ENCODE assay signal across 7 mouse cellular contexts in genomic region chr19:41384406-41384851, GRCm38 (mm10). TPM values are rescaled to one million over a fixed set of nuclear protein-coding genes. Genes with fewer than 3 reads are reported as not detected.
A peak's percentile ranks its signal among the peaks of the same experiment; 100 is the strongest.
DNase-seq lines count a peak whose midpoint lies in the region; ATAC-seq and TF ChIP-seq lines count a peak whose summit lies in the region.

No protein-coding gene starts in this region.

- no peak for TF ChIP-seq POLR2A in ES-Bruce4 (IDR thresholded peaks at IDR 0.05; ENCODE audit: insufficient read depth, low read length)

- H3K4me2 ChIP-seq in forebrain, embryonic 12.5 days, result peak overlapping the region; percentile 84
- peak overlapping the region; percentile 96 for H3K4me2 ChIP-seq in midbrain, embryonic 12.5 days (replicated peaks)

- no peaks in the 10 kb centered on the region for H3K4me1 ChIP-seq in ES-Bruce4 (ENCODE audit: control insufficient read depth, insufficient read depth, low read length)
- H3K4me1 ChIP-seq in forebrain, embryonic 12.5 days, result peaks cover 11% of the 10 kb centered on the region
- peaks cover 10% of the 10 kb centered on the region for H3K4me1 ChIP-seq in midbrain, embryonic 12.5 days

- no peaks in the 10 kb centered on the region for H3K36me3 ChIP-seq in ES-Bruce4 (ENCODE audit: control insufficient read depth, insufficient read depth, low read length, poor library complexity, severe bottlenecking)
- H3K36me3 ChIP-seq in forebrain, embryonic 12.5 days (replicated peaks), result no peaks in the 10 kb centered on the region
- H3K36me3 ChIP-seq in midbrain, embryonic 12.5 days, result no peaks in the 10 kb centered on the region

- H3K9ac ChIP-seq in ES-Bruce4 (ENCODE audit: low read depth, poor library complexity, severe bottlenecking), result peak overlapping the region; percentile 41; the same call in 1 of the 2 replicates
- peak overlapping the region; percentile 46; the same call in 1 of the 2 replicates for H3K9ac ChIP-seq in forebrain, embryonic 12.5 days
- H3K9ac ChIP-seq in midbrain, embryonic 12.5 days (replicated peaks), result peak overlapping the region; percentile 55

- H3K27me3 ChIP-seq in ES-Bruce4 (ENCODE audit: control insufficient read depth, insufficient read depth, low read length, poor library complexity, severe bottlenecking), result 0 out of 2 replicates have a peak, but pooled peaks cover 2% of the 10 kb centered on the region
- H3K27me3 ChIP-seq in forebrain, embryonic 12.5 days, result peaks cover 27% of the 10 kb centered on the region
- peaks cover 28% of the 10 kb centered on the region for H3K27me3 ChIP-seq in midbrain, embryonic 12.5 days

- 8% methylated on average over 12 of the region's 12 CpGs for WGBS in forebrain, embryonic 12.5 days
- WGBS in midbrain, embryonic 12.5 days, result 8% methylated on average over 12 of the region's 12 CpGs

- peak; percentile 46 for DNase-seq in CD4-positive helper T cell, adult 2 months (ENCODE audit: low read depth, low spot score)
- peak; percentile 16 to 39 for DNase-seq in kidney, postnatal 36 days
- DNase-seq in ovary, adult 18-20 months (ENCODE audit: low spot score), result no peak
- DNase-seq in gastrocnemius, adult 18-20 months (ENCODE audit: low spot score), result no peak

- H3K27ac ChIP-seq in ES-Bruce4 (ENCODE audit: insufficient read depth, low read length), result no peak overlapping the region
- H3K27ac ChIP-seq in forebrain, embryonic 12.5 days, result no peak overlapping the region
- no peak overlapping the region for H3K27ac ChIP-seq in midbrain, embryonic 12.5 days (replicated peaks)

- no peak for TF ChIP-seq EP300 in ES-Bruce4 (IDR thresholded peaks at IDR 0.05; ENCODE audit: insufficient read depth, low read depth, low read length)

- H3K9me3 ChIP-seq in ES-Bruce4 (replicated peaks; ENCODE audit: control insufficient read depth, insufficient read depth, low read length, poor library complexity, severe bottlenecking), result no peaks in the 10 kb centered on the region
- no peaks in the 10 kb centered on the region for H3K9me3 ChIP-seq in forebrain, embryonic 12.5 days
- no peaks in the 10 kb centered on the region for H3K9me3 ChIP-seq in midbrain, embryonic 12.5 days

- peak; percentile 14 for TF ChIP-seq CTCF in ES-Bruce4 (IDR thresholded peaks at IDR 0.05; ENCODE audit: low read depth, low read length)

- ATAC-seq in forebrain, embryonic 12.5 days (ENCODE audit: low FRiP score), result no peak
- ATAC-seq in midbrain, embryonic 12.5 days (ENCODE audit: low FRiP score, low read depth), result no peak

- peak overlapping the region; percentile 73; the same call in 1 of the 2 replicates for H3K4me3 ChIP-seq in ES-Bruce4 (ENCODE audit: low read depth, low read length)
- peak overlapping the region; percentile 43 for H3K4me3 ChIP-seq in forebrain, embryonic 12.5 days (replicated peaks)
- H3K4me3 ChIP-seq in midbrain, embryonic 12.5 days, result peak overlapping the region; percentile 48

RNA-seq across cellular contexts. Expression of gene Pik3ap1, which starts 0.5 kb away (rescaled TPM):
- polyA plus RNA-seq in ES-Bruce4 (2011; ENCODE audit: insufficient read depth, insufficient read length, low read depth, missing spikeins), result 0.16 and 0.38 TPM in 2 replicates
- polyA plus RNA-seq in forebrain, embryonic 12.5 days (2016; fragmentation: Nextera tagmentation; extraction: Ambion mirVana), result 2.1 and 2.6 TPM in 2 replicates
- polyA plus RNA-seq in midbrain, embryonic 12.5 days (2016; fragmentation: Nextera tagmentation; extraction: Ambion mirVana), result 3.5 and 5.6 TPM in 2 replicates
- under 1 TPM; 0.07 to 0.43 TPM for total RNA-seq in gastrocnemius, adult 18-20 months (2021)

Comparison
In these comparisons a context has a peak if more than half of its experiments do, and no peak if none do; other contexts are left out.
1. DNase-seq: peak in CD4-positive helper T cell, adult 2 months (single experiment) and kidney, postnatal 36 days (2 of 2); none in ovary, adult 18-20 months (single experiment) and gastrocnemius, adult 18-20 months (single experiment).
2. Peak in every context shown above with its lines, with median percentiles within 50 percentile points of each other: H3K4me3 ChIP-seq and H3K9ac ChIP-seq.